Mouse (Mus musculus) brown adipose tissue, adult 24 weeks (tissue): Measurements from ENCODE around the gene Cav3. TPM values are rescaled to one million over a fixed set of nuclear protein-coding genes. Genes with fewer than 3 reads are reported as not detected.

Source experiments
- H3K27ac ChIP-seq: fragments of 200-500 bp; replicated peaks from 2 replicates; pipeline ENCODE4 v1.5.1; 2012; ENCODE audit warnings: low read depth, mild to moderate bottlenecking, low read length
- H3K4me1 ChIP-seq: fragments of 200-500 bp; 2 replicates; pipeline ENCODE4 v1.6.1; 2012; ENCODE audit warnings: low read length, mixed read lengths; ENCODE audit not compliant: control insufficient read depth, insufficient read depth, insufficient read length
- H3K4me3 ChIP-seq: fragments of 200-500 bp; 2 replicates; pipeline ENCODE4 v1.5.1; 2012; ENCODE audit warnings: low read depth, mild to moderate bottlenecking, low read length, moderate library complexity; ENCODE audit not compliant: insufficient read depth
- polyA plus RNA-seq: library from polyadenylated mRNA; stranded (reverse); fragments of >200 nt; gene quantifications from 2 replicates; pipeline ENCODE4 v1.2.4, GENCODE M21; 2012; ENCODE audit not compliant: missing spikeins, insufficient read depth, insufficient read length

Cav3 gene
- polyA plus RNA-seq, 1 experiment = not detected

DNA sequence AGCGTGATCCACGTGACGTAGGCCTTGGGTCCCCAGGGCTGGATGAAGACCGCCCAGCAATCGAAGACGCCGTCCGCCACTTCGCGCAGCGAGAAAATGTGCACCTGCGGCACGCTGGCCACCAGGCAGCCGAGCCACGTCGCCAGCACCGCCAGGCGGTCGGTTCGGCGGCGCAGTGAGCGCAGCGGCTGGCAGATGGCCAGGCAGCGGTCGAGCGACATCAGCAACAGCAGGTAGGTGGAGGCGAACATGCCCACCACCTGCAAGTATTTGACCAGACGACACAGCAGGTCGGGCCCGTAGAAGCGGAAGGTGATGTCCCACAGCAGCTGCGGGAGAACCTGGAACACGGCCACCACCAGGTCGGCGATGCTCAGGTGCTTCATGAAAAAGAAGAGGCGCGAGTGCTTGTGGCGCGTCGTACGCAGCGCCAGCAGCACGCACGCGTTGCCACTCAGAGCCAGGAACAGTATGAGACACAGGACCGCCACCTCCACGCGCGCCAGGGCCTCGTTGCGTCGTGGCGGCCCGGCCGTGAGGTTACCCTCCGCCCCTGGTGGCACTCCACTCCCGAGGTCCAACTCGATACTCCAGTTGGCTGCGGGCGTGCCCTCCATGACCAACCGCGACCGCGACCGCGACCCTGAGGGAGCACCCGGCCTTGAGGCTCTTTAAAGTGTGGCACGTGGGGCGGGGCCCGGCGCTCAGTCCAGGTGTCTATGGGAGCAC lies 30.0 kb downstream of the Cav3 start:
- peak overlapping the region; percentile 4; the same call in 1 of the 2 replicates for H3K4me3 ChIP-seq
- H3K27ac ChIP-seq = no peak overlapping the region
- peaks cover 4% of the 10 kb centered on the region; the same call in 1 of the 2 replicates for H3K4me1 ChIP-seq

DNA sequence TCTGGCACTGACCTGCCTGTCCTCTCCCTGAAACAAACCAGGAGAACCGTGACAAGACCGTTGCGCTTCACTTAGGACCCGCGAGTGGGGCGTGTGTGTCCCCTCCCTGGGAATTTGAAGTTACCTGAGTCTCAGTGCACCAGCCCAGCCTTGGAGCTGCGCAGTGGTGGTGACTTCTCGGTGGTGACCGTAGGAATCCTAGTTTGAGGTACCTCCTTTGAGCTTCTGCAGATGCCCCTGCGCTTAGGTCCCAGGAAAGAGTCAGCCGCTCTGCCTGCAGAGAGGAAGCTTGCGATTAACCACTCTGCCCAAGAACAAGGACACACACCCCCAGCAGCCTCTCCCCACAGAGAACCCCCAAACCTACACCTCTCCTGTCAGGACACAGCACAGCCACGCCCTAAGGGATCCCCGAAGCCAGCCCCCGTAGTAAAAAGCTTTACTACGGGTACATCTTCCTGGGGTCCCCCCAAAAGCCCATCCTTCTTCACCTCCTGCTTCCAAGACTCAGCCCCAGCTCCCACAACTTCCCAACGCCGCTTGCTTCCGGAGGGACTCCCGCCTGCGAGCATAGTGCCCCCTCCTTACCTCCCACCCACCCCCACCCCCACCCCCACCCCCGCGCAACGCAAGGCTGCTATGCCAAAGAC lies 30.7 kb downstream of the Cav3 start, which contains the start of gene Oxtr:
Oxtr (minus strand) TSS at position 34 of the 650 bp plus-strand sequence.
- Histone ChIP-seq H3K27ac (no peak within 1 kb of the TSS), H3K4me3 (peak within 1 kb of the TSS; percentile 20), H3K4me1 (peaks cover 7% of the 10 kb centered on the region; the same call in 1 of the 2 replicates)

- H3K4me1 ChIP-seq = peaks cover 7% of the 10 kb centered on the region; the same call in 1 of the 2 replicates
- H3K4me3 ChIP-seq = peak overlapping the region; percentile 20
- H3K27ac ChIP-seq = no peak overlapping the region
Observed at GRCm38 (mm10) chr6:112490625-112491242, 31.4 kb downstream of the Cav3 start.

DNA sequence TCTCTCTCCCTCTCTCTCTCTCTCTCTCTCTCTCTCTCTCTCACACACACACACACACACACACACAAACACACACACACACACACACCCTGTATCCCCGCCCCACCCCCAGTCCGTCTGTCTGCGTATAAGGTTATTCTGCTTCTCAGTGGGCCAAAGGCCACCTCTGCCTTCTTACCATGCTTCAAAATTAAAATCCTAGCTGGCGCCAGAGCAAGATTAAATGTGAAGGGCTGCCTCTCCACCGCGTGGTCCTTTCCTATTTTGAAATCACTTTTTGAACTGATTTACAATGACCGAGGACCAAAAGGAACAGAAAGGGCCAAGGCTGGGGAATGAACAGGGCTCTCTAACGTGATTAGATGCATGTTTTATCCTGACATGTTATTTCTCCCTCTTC lies 32.2 kb downstream of the Cav3 start:
- Histone ChIP-seq H3K27ac (no peak overlapping the region), H3K4me3 (no peak overlapping the region), H3K4me1 (peaks cover 7% of the 10 kb centered on the region; the same call in 1 of the 2 replicates)

DNA sequence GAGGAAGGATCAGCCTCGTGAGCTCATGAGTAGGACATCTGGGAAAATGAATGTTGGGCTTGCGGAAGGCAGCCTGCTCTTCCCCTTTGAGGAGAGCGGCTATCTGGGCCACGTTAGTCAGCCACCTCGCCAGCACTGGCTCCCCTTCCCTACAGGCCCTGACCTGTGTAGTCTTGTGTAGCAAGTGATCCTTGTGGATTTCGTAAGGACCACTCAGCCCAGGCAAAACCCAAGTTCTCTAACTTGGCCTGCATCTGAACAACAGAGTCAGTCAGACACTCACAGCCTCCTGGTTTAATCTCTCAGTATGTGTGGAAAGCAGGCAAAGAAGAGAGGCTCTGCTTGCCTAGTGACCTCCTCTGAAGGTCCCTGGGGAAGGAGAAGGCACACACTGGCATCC lies 33.4 kb downstream of the Cav3 start:
- Histone ChIP-seq H3K4me1 (peaks cover 7% of the 10 kb centered on the region; the same call in 1 of the 2 replicates), H3K27ac (no peak overlapping the region)

DNA sequence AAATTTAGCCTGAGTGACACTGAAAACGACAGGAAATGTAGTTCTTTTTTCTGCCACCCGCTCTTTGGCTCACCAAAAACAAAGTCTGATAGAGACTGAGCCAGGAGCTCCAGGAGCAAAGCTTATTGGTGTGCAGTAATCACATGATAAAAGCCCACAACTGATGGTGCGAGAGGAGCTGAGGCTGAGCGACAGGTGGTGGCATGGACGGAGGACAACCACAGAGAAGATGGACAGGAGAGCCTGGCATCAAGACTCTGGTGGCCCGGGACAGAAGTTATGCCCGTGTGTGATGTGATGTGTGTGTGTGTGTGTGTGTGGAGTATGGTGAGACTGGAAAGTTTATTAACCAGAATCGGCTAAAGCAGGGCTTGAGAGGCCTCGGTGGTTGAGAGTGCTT lies 34.1 kb downstream of the Cav3 start:
- Histone ChIP-seq H3K27ac (no peak overlapping the region), H3K4me1 (peaks cover 7% of the 10 kb centered on the region; the same call in 1 of the 2 replicates), H3K4me3 (no peak overlapping the region)

More for the DNA sequence above, 33.4 kb downstream of the Cav3 start:
- no peak overlapping the region for H3K4me3 ChIP-seq

- H3K4me1 ChIP-seq = peaks cover 10% of the 10 kb centered on the region; the same call in 1 of the 2 replicates
- 0 out of 2 replicates have a peak overlapping the region, but pooled peaks have one; percentile 16 for H3K27ac ChIP-seq
- no peak overlapping the region for H3K4me3 ChIP-seq
Observed at GRCm38 (mm10) chr6:112494620-112495081, 35.3 kb downstream of the Cav3 start.

GRCm38 (mm10) chr6:112495219-112495618 lies 35.9 kb downstream of the Cav3 start:
- peaks cover 8% of the 10 kb centered on the region; the same call in 1 of the 2 replicates for H3K4me1 ChIP-seq
- no peak overlapping the region for H3K4me3 ChIP-seq
- H3K27ac ChIP-seq = no peak overlapping the region

DNA sequence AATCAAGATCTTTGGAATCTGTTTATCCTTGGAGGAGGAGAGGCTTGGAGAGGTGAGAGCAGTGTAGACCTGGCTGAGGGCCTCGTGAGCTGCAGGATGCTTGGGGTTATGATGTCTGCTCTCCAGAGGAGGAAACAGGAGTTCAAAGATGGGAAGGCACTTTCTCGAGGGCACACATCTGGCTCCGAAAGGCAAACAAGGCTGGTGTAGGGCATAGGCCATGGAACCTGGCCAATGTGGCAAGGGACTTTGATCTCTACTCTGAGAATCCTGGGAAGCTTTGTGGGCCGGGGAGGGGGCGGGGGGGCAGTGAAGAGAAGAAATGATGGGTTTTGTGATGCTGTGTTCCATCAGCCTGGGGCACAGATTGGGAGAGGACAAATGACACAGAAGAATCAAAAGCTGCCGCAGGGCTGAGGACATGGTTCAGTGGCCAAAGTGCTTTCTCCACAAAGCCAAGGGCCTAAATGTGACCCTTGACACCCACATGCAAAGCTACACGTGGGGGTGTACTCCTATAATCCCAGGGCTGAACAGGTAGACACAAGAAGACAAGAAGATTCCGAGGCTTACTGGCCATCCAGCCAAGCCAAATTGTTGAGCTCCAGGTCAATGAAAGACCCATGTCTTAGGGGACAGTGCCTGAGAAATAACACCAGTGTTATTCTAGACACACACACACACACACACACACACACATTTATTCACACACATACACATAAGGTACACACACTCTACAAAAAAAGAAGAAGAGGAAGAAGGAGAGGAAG lies 37.2 kb downstream of the Cav3 start:
- no peak overlapping the region for H3K27ac ChIP-seq
- H3K4me3 ChIP-seq = no peak overlapping the region
- H3K4me1 ChIP-seq = peaks cover 6% of the 10 kb centered on the region; the same call in 1 of the 2 replicates

GRCm38 (mm10) chr6:112497456-112497855 lies 38.2 kb downstream of the Cav3 start:
- Histone ChIP-seq H3K4me3 (no peak overlapping the region), H3K4me1 (peaks cover 6% of the 10 kb centered on the region; the same call in 1 of the 2 replicates), H3K27ac (no peak overlapping the region)

DNA sequence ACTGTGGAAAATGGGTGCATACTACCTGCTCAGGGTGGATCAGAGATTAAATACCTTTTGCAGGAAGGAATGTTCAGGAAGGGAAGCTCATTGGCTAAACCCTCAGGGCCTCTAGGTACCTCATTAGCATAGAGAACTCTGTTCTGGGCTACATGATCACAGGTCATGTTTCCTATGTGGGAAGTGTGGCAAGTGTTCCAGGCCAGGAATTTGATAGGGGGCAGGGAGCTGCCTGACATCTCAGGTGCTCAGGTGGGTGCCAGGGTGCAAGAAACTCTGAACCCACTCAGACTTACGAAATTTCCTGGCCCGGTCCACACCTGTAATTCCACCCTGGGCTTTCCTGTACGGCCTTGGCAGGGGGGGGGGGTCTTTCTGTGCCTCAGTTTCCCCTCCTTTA lies 39.4 kb downstream of the Cav3 start:
- no peak overlapping the region for H3K4me3 ChIP-seq
- H3K4me1 ChIP-seq = peaks cover 6% of the 10 kb centered on the region; the same call in 1 of the 2 replicates
- no peak overlapping the region for H3K27ac ChIP-seq

DNA sequence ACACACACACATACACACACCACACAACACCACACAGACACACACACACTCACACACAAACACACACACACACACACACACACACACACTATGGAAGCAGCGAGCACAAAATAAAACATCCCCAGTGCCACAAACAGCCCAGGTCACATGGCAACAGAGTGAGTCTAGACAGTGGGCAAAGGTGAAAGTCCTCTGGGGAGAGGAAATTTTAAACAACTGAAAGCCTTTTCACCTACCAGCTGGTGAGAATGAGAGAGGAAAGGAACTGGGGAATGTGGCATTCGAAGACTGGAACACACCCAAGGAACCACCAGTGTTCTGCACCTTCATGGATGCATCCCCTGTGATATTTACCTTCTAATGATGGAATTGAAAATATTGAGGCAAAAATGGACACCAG lies 40.2 kb downstream of the Cav3 start:
- H3K27ac ChIP-seq = no peak overlapping the region
- peaks cover 5% of the 10 kb centered on the region; the same call in 1 of the 2 replicates for H3K4me1 ChIP-seq
- H3K4me3 ChIP-seq = no peak overlapping the region

DNA sequence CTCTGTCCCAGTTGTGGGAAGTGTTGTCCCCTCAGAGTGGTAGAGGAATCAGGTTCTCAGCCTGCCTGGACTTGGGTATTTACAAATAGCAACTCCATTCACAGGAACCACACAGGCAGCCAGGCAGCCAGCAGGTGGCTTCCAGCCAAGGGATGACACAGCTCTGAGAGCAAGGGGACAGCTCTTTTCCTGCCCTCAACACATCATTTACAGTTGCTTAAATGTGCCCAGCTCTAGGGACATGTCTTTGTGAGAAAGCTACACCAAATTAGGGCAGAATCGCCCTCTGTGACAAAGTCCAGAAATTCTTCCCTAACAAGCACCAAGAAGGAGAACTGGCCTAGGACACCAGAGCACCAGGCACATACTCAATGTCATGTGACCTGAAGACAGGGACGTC lies 41.9 kb downstream of the Cav3 start:
- Histone ChIP-seq H3K27ac (no peak overlapping the region), H3K4me1 (peaks cover 4% of the 10 kb centered on the region; the same call in 1 of the 2 replicates), H3K4me3 (no peak overlapping the region)

- Histone ChIP-seq H3K4me1 (no peaks in the 10 kb centered on the region), H3K4me3 (no peak overlapping the region), H3K27ac (no peak overlapping the region)
Observed at GRCm38 (mm10) chr6:112507617-112508016, 48.3 kb downstream of the Cav3 start.
